Mouse (Mus musculus): ENCODE data around the gene Lrrk2.
"Not testable (repeated sequence)": the region's sequence is repeated elsewhere in the genome, so short reads cannot be mapped to it uniquely, and the experiment has no call there.

Lrrk2 gene

DNA sequence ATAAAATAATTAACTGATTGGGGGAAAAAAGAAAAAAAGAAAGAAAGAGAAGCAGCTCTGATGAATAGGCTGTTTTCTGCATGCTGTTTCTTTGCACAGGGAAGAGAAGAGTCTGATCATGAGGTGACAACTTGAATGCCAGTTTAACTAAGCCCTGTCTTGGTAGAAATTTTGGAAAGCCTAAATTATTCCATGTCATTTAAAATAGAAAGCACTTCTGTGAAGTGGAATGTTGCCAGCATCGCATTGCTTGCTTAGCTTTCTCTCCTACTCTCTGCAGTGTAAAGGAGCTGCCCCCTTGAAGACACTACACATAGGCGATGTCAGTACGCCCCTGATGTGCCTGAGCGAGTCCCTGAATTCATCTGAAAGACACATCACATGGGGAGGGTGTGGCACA lies 133.5 kb downstream of the Lrrk2 start:
- no peak for DNase-seq (ENCODE audit: low read depth, low spot score)

DNA sequence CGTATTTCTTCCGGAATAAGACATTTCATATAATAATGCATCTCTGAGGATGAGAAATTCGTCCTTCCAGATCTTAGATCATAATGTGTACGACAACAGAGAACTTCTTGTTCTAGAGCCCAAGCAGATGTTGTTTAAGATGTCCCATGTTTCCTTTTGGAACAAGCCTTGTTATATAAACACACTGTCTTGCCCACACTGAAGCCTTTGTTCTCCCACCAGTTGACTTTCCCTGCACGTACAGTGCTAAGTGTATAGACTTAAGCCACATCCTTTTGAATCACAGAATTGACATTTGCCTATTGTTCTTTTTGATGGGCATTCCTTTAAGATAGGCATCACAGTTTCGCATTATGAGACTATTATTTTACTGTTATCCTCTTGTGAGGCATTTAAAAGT lies 162.3 kb downstream of the Lrrk2 start:
- DNase-seq (ENCODE audit: low read depth, low spot score), result no peak

DNA sequence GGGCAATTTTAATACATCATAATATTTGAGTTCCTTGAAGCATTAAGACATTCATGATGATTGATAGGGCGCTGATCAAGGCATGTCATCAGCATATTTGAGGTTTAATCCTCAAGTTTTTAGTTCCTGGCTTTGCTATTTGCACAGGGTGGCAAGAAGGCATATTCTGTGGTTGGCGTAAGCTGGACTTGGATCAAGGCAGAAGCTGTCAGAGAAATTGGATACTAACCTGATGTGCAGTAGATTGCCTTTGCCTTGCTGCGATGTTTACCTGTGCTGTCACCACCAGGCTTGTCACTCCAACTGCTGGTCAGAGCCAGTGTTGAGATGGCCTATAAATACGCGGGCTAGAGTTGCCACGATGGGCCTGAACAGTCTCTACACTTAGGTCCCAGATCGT lies 165.0 kb downstream of the Lrrk2 start, which contains the start of gene Smgc:
Smgc (plus strand) TSS at position 301 of the 400 bp plus-strand sequence.
- DNase-seq (ENCODE audit: low read depth, low spot score), result no peak

DNA sequence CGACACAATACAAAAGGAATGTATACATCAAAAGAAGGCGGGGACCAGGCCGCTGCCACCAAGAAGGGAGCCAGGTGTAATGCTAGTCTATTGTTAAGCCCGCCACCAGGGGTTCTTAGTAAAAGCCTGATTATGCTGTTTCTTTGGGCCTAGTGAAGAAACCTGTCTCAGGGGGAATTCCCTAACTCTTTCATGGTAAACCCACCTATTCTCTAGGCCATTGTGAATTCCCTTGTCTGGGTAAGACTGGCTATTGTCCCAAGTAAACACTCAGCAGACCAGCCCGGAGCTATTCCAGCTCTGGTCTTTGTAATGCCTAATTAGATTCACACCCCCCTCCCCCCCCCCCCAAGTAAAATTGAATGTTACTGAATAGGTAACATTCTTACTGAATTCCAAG lies 191.2 kb downstream of the Lrrk2 start:
- DNase-seq (ENCODE audit: low read depth, low spot score), result not testable (repeated sequence)

Measured in forelimb bud, embryonic 11.5 days (tissue).